ENCODE assay signal across 9 mouse cellular contexts in genomic region chr5:30391473-30391872, GRCm38 (mm10).
DNase-seq lines count a peak whose midpoint lies in the region; TF ChIP-seq lines count a peak whose summit lies in the region.
"Had no signal": no experiment of that assay in that cellular context is flagged by ENCODE, and none has a peak within 500 bp of the region (broad histone marks: within the 10 kb centered on the region; RNA-seq: fewer than 3 reads in every experiment).

No protein-coding gene starts in this region.

- no peaks in the 10 kb centered on the region for H3K4me1 ChIP-seq in lung, adult 2 months (ENCODE audit: control insufficient read depth, insufficient read depth, low read length)

- intact Hi-C loops in gastrocnemius, adult 2 months (cut with DNase I) = loop anchor here (2.0 to 10.0 kb wide), 2 partner anchors 91 to 253 kb away; partner anchors contain the start of gene Slc35f6

- no peak for TF ChIP-seq POLR2A in lung, adult 2 months (IDR thresholded peaks at IDR 0.05; ENCODE audit: borderline replicate concordance, extremely low read depth, low read depth, low read length)

- peak overlapping the region; percentile 16; the same call in 1 of the 2 replicates for H3K27ac ChIP-seq in gastrocnemius, adult 2 months
- H3K27ac ChIP-seq: heart, embryonic 13.5 days had no signal

- H3K4me3 ChIP-seq in gastrocnemius, adult 2 months = no peak overlapping the region
- H3K4me3 ChIP-seq in lung, adult 2 months (replicated peaks; ENCODE audit: extremely low read depth, low read depth, low read length) = no peak overlapping the region
- H3K4me3 ChIP-seq: heart, embryonic 13.5 days had no signal

- peak; percentile 91 for TF ChIP-seq CTCF in gastrocnemius, adult 2 months (IDR thresholded peaks at IDR 0.05)
- peak; percentile 93 for TF ChIP-seq CTCF in lung, adult 2 months (IDR thresholded peaks at IDR 0.05; ENCODE audit: insufficient read depth, low read length)

- peak; percentile 48 for DNase-seq in A20 (ENCODE audit: low read depth, low spot score)
- peak; percentile 71 for DNase-seq in R1 (ENCODE audit: low read depth, low spot score)
- DNase-seq in cerebellum, adult 9-11 months = peak; percentile 48
- DNase-seq in gastrocnemius, adult 2 months = peak; percentile 79
- DNase-seq in kidney, postnatal 25 days = peak; percentile 61 to 78
- DNase-seq in lung, adult 2 months = peak; percentile 64
- peak; percentile 77 for DNase-seq in ovary, postnatal 36 days (ENCODE audit: low spot score)
- DNase-seq in thymus, postnatal 14 days = peak; percentile 75

- 26% methylated on average over 7 of the region's 7 CpGs for WGBS in lung, adult 2 months
